Mouse (Mus musculus) gastrocnemius, adult 2 months (tissue): ENCODE data around the gene Tbce. TPM values are rescaled to one million over a fixed set of nuclear protein-coding genes. Genes with fewer than 3 reads are reported as not detected.
"Not testable (repeated sequence)": the region's sequence is repeated elsewhere in the genome, so short reads cannot be mapped to it uniquely, and the experiment has no call there.

Experiments
- DNase-seq: peaks from one replicate; pipeline ENCODE4 v3.0.0; 2022
- H3K27ac ChIP-seq: fragments of 200-600 bp; 2 replicates; pipeline ENCODE4 v1.8.1; 2022; ENCODE audit warnings: mild to moderate bottlenecking
- H3K4me3 ChIP-seq: fragments of 200-600 bp; 2 replicates; pipeline ENCODE4 v1.8.1; 2022; ENCODE audit warnings: mild to moderate bottlenecking, moderate library complexity
- CTCF ChIP-seq: fragments of 200-600 bp; IDR thresholded peaks from 2 replicates; pipeline ENCODE4 v1.8.1; 2022; ENCODE audit warnings: antibody characterized with exemption, mild to moderate bottlenecking, moderate library complexity
- intact Hi-C: fragments of 180-260 bp; cut with DNase I; formaldehyde crosslinking; loops from one replicate; pipeline ENCODE4 v1.15.1; 2025
- total RNA-seq, 2 experiments: library from RNA; stranded (reverse); gene quantifications; 2 replicates each; pipeline ENCODE4 v1.2.3; 2021

Gene Tbce
- total RNA-seq, 2 experiments from 2014 or later: 16.6 to 18.9 TPM

- Histone ChIP-seq H3K4me3 (no peak overlapping the region), H3K27ac (no peak overlapping the region)
- TF ChIP-seq CTCF: no peak
- intact Hi-C loops: no loop called here
- DNase-seq: no peak
Measured at GRCm38 (mm10) chr13:14026154-14026820, 13.2 kb downstream of the Tbce start.

- no peak for TF ChIP-seq CTCF
- DNase-seq: no peak
- H3K27ac ChIP-seq: no peak overlapping the region
- intact Hi-C loops: no loop called here
- H3K4me3 ChIP-seq: no peak overlapping the region
Measured at GRCm38 (mm10) chr13:14025554-14025953, 13.9 kb downstream of the Tbce start.

GRCm38 (mm10) chr13:14021417-14021816 lies 18.0 kb downstream of the Tbce start:
- intact Hi-C loops, H3K27ac ChIP-seq, DNase-seq, H3K4me3 ChIP-seq: not testable (repeated sequence)

- intact Hi-C loops: no loop called here
Measured at GRCm38 (mm10) chr13:14018852-14019251, 20.6 kb downstream of the Tbce start.

GRCm38 (mm10) chr13:14018283-14018682 lies 21.2 kb downstream of the Tbce start:
- no peak overlapping the region for H3K4me3 ChIP-seq
- no peak for DNase-seq
- H3K27ac ChIP-seq: no peak overlapping the region
- TF ChIP-seq CTCF: no peak
- intact Hi-C loops: no loop called here

More at GRCm38 (mm10) chr13:14018852-14019251, 20.6 kb downstream of the Tbce start:
- no peak overlapping the region for H3K27ac ChIP-seq
- no peak overlapping the region for H3K4me3 ChIP-seq
- no peak for TF ChIP-seq CTCF
- DNase-seq: no peak

- no peak overlapping the region for H3K4me3 ChIP-seq
- no peak overlapping the region for H3K27ac ChIP-seq
- no peak for DNase-seq
- intact Hi-C loops: no loop called here
- TF ChIP-seq CTCF: no peak
Measured at GRCm38 (mm10) chr13:14015609-14016008, 23.8 kb downstream of the Tbce start.

- H3K4me3 ChIP-seq: no peak overlapping the region
- TF ChIP-seq CTCF: no peak
- intact Hi-C loops: no loop called here
- no peak for DNase-seq
- no peak overlapping the region for H3K27ac ChIP-seq
Measured at GRCm38 (mm10) chr13:14014540-14014939, 24.9 kb downstream of the Tbce start.

- no peak for TF ChIP-seq CTCF
- no peak for DNase-seq
- Histone ChIP-seq H3K4me3 (no peak overlapping the region), H3K27ac (no peak overlapping the region)
- intact Hi-C loops: no loop called here
Measured at GRCm38 (mm10) chr13:14014001-14014400, 25.4 kb downstream of the Tbce start.

- no peak for TF ChIP-seq CTCF
- intact Hi-C loops: no loop called here
- no peak for DNase-seq
Measured at GRCm38 (mm10) chr13:14011454-14011995, 27.9 kb downstream of the Tbce start.

GRCm38 (mm10) chr13:14006056-14006455 lies 33.4 kb downstream of the Tbce start:
- intact Hi-C loops: loop anchor here (10.0 kb wide), 1 partner anchor 129 kb away; no protein-coding TSS in a partner anchor
- Histone ChIP-seq H3K27ac (no peak overlapping the region), H3K4me3 (no peak overlapping the region)
- DNase-seq: no peak
- TF ChIP-seq CTCF: no peak

More at GRCm38 (mm10) chr13:14011454-14011995, 27.9 kb downstream of the Tbce start:
- Histone ChIP-seq H3K4me3 (no peak overlapping the region), H3K27ac (no peak overlapping the region)

GRCm38 (mm10) chr13:14004999-14005398 lies 34.4 kb downstream of the Tbce start:
- TF ChIP-seq CTCF: no peak
- no peak overlapping the region for H3K4me3 ChIP-seq
- intact Hi-C loops: loop anchor here (10.0 kb wide), 1 partner anchor 130 kb away; no protein-coding TSS in a partner anchor
- no peak overlapping the region for H3K27ac ChIP-seq
- DNase-seq: no peak

- DNase-seq: no peak
- peak; percentile 36; the same call in 1 of the 2 replicates for TF ChIP-seq CTCF
- intact Hi-C loops: loop anchor here (10.0 kb wide), 1 partner anchor 131 kb away; no protein-coding TSS in a partner anchor
- Histone ChIP-seq H3K4me3 (no peak overlapping the region), H3K27ac (no peak overlapping the region)
Measured at GRCm38 (mm10) chr13:14004086-14004485, 35.4 kb downstream of the Tbce start.

- DNase-seq: no peak
- intact Hi-C loops: loop anchor here (10.0 kb wide), 1 partner anchor 132 kb away; no protein-coding TSS in a partner anchor
- TF ChIP-seq CTCF: no peak
- no peak overlapping the region for H3K4me3 ChIP-seq
- H3K27ac ChIP-seq: no peak overlapping the region
Measured at GRCm38 (mm10) chr13:14002706-14003105, 36.7 kb downstream of the Tbce start.
